Mouse (Mus musculus) cerebellum, adult 2 months (tissue): Measurements from ENCODE around the gene Plpp7. TPM values are rescaled to one million over a fixed set of nuclear protein-coding genes. Genes with fewer than 3 reads are reported as not detected.

Source experiments
- DNase-seq, 2 experiments: peaks; one replicate each; pipeline ENCODE4 v3.0.0; 2021
- H3K27ac ChIP-seq: fragments of 200-500 bp; 2 replicates; pipeline ENCODE4 v1.5.1; 2012; ENCODE audit warnings: low read length, control low read depth, inconsistent platforms; ENCODE audit not compliant: insufficient read depth
- H3K27me3 ChIP-seq: fragments of 200-500 bp; 2 replicates; pipeline ENCODE4 v1.6.1; 2012; ENCODE audit warnings: inconsistent platforms, mild to moderate bottlenecking, low read length, moderate library complexity; ENCODE audit not compliant: control insufficient read depth, insufficient read depth
- H3K4me1 ChIP-seq: fragments of 200-500 bp; 2 replicates; pipeline ENCODE4 v1.6.1; 2011; ENCODE audit warnings: low read length; ENCODE audit not compliant: control insufficient read depth, insufficient read depth
- H3K4me3 ChIP-seq: fragments of 200-500 bp; replicated peaks from 2 replicates; pipeline ENCODE3; 2011; ENCODE audit warnings: mild to moderate bottlenecking, low read depth, low read length, control low read depth; ENCODE audit not compliant: insufficient read depth
- CTCF ChIP-seq: fragments of 200-500 bp; IDR thresholded peaks from 2 replicates; pipeline ENCODE4 v1.5.1; 2011; ENCODE audit warnings: low read depth, mild to moderate bottlenecking, control low read depth, low read length, moderate library complexity, borderline replicate concordance; ENCODE audit not compliant: insufficient read depth
- POLR2A ChIP-seq: fragments of 200-500 bp; IDR thresholded peaks from 2 replicates; pipeline ENCODE4 v1.6.1; 2011; ENCODE audit warnings: low read length, control low read depth, borderline replicate concordance; ENCODE audit not compliant: insufficient read depth
- WGBS: fragments of 180-500 bp; shearing (Covaris S2); methylation state at CpG from one replicate; pipeline ENCODE4 v1.1.7; 2018; 5-methylcytosine and 5-hydroxymethylcytosine counted together
- polyA plus RNA-seq: library from polyadenylated mRNA; depleted of rRNA; stranded (reverse); fragments of >200 nt; gene quantifications from 2 replicates; pipeline ENCODE4 v1.2.3, GENCODE M21; 2012

Plpp7 gene
- polyA plus RNA-seq, 1 experiment = 41.3 TPM

- TF ChIP-seq CTCF (no peak), POLR2A (no peak)
- no peak overlapping the region for H3K27ac ChIP-seq
- no peaks in the 10 kb centered on the region for H3K27me3 ChIP-seq
- DNase-seq = no peak
- no peak overlapping the region for H3K4me3 ChIP-seq
- no peaks in the 10 kb centered on the region; the same call in 1 of the 2 replicates for H3K4me1 ChIP-seq
- 82% methylated on average over 1 of the region's 1 CpGs for WGBS
Measured at GRCm38 (mm10) chr2:32111268-32111667, 15.9 kb downstream of the Plpp7 start.

GRCm38 (mm10) chr2:32112548-32112947 lies 17.2 kb downstream of the Plpp7 start:
- TF ChIP-seq POLR2A (no peak), CTCF (no peak)
- H3K4me3 ChIP-seq = no peak overlapping the region
- H3K27ac ChIP-seq = no peak overlapping the region
- no peaks in the 10 kb centered on the region for H3K27me3 ChIP-seq
- DNase-seq = no peak
- H3K4me1 ChIP-seq = no peaks in the 10 kb centered on the region; the same call in 1 of the 2 replicates
- WGBS = 61% methylated on average over 2 of the region's 2 CpGs

GRCm38 (mm10) chr2:32115851-32116268 lies 20.5 kb downstream of the Plpp7 start:
- H3K4me3 ChIP-seq = no peak overlapping the region
- TF ChIP-seq POLR2A (no peak), CTCF (no peak)
- H3K4me1 ChIP-seq = no peaks in the 10 kb centered on the region
- H3K27me3 ChIP-seq = no peaks in the 10 kb centered on the region
- H3K27ac ChIP-seq = no peak overlapping the region
- WGBS = over 99% methylated on average over 4 of the region's 4 CpGs
- DNase-seq = no peak

GRCm38 (mm10) chr2:32119802-32120750 lies 24.7 kb downstream of the Plpp7 start:
- 83% methylated on average over 20 of the region's 20 CpGs for WGBS
- no peak for DNase-seq
- no peak for TF ChIP-seq CTCF
- no peak for TF ChIP-seq POLR2A

GRCm38 (mm10) chr2:32121150-32121549 lies 25.8 kb downstream of the Plpp7 start:
- Histone ChIP-seq H3K4me3 (no peak overlapping the region), H3K27ac (no peak overlapping the region), H3K27me3 (no peaks in the 10 kb centered on the region), H3K4me1 (no peaks in the 10 kb centered on the region)
- TF ChIP-seq CTCF (no peak), POLR2A (no peak)
- DNase-seq = no peak
- 60% methylated on average over 5 of the region's 5 CpGs for WGBS

More at GRCm38 (mm10) chr2:32119802-32120750, 24.7 kb downstream of the Plpp7 start:
- Histone ChIP-seq H3K4me1 (no peaks in the 10 kb centered on the region), H3K27me3 (no peaks in the 10 kb centered on the region), H3K27ac (no peak overlapping the region), H3K4me3 (no peak overlapping the region)

GRCm38 (mm10) chr2:32121785-32122184 lies 26.5 kb downstream of the Plpp7 start:
- Histone ChIP-seq H3K27ac (no peak overlapping the region), H3K27me3 (no peaks in the 10 kb centered on the region), H3K4me3 (no peak overlapping the region), H3K4me1 (no peaks in the 10 kb centered on the region)
- TF ChIP-seq CTCF = no peak
- TF ChIP-seq POLR2A = no peak
- WGBS = 84% methylated on average over 2 of the region's 2 CpGs
- DNase-seq = no peak

- Histone ChIP-seq H3K4me1 (no peaks in the 10 kb centered on the region), H3K27ac (no peak overlapping the region), H3K27me3 (no peaks in the 10 kb centered on the region), H3K4me3 (no peak overlapping the region)
- 39% methylated on average over 16 of the region's 16 CpGs for WGBS
- TF ChIP-seq POLR2A (no peak), CTCF (no peak)
- no peak for DNase-seq
Measured at GRCm38 (mm10) chr2:32127653-32128535, 32.6 kb downstream of the Plpp7 start.
